ENCODE assay signal across 8 mouse cellular contexts in the genomic region with DNA sequence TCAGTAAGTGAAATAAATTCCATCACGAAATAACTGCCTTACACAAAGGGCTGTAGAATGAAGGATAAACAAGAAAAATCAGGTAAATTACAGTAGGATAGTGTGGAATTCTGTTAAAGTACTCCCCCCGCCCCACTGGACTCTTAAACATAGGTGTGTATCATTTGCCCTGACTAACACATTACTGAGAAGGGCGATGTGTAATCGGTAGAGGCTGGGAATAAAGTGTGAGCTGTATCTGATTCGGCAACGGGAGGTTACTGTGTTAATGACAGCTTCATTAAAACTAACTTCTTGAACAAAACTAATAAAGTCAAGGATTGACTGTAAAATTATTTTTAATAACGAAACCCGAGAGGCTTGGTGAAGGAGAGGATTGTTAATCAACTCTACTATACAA. TPM values are rescaled to one million over a fixed set of nuclear protein-coding genes. Genes with fewer than 3 reads are reported as not detected.
DNase-seq lines count a peak whose midpoint lies in the region; ATAC-seq and TF ChIP-seq lines count a peak whose summit lies in the region.

No protein-coding gene starts in this region.

- peaks cover 21% of the 10 kb centered on the region for H3K4me1 ChIP-seq in heart, embryonic 11.5 days (ENCODE audit: control insufficient read depth, insufficient read depth, low read length)
- peaks cover 0 to 4% of the 10 kb centered on the region in 2 experiments; a peak in 1 of 4 replicates for H3K4me1 ChIP-seq in ES-E14 (ENCODE audit: control insufficient read depth in 2 of 2, insufficient read depth in 2 of 2, low read length in 2 of 2, poor library complexity in 1 of 2)
- H3K4me1 ChIP-seq in hindbrain, embryonic 11.5 days (replicated peaks; ENCODE audit: control insufficient read depth, insufficient read depth, low read length), result 0 out of 2 replicates have a peak, but pooled peaks cover 5% of the 10 kb centered on the region
- H3K4me1 ChIP-seq in midbrain, embryonic 10.5 days, result peaks cover 52% of the 10 kb centered on the region
- H3K4me1 ChIP-seq in thymus, adult 2 months (replicated peaks; ENCODE audit: control insufficient read depth, insufficient read depth, low read length), result peaks cover 10% of the 10 kb centered on the region; the same call in 1 of the 2 replicates

- H3K27me3 ChIP-seq in heart, embryonic 11.5 days (ENCODE audit: control insufficient read depth, insufficient read depth, low read length), result no peaks in the 10 kb centered on the region
- no peaks in the 10 kb centered on the region for H3K27me3 ChIP-seq in hindbrain, embryonic 11.5 days (ENCODE audit: control insufficient read depth, insufficient read depth, low read length)
- H3K27me3 ChIP-seq in midbrain, embryonic 10.5 days (ENCODE audit: low read depth, poor library complexity, severe bottlenecking), result no peaks in the 10 kb centered on the region
- no peaks in the 10 kb centered on the region for H3K27me3 ChIP-seq in thymus, adult 2 months (ENCODE audit: control insufficient read depth, insufficient read depth, low read length)

- H3K9me3 ChIP-seq in heart, embryonic 11.5 days (replicated peaks; ENCODE audit: control insufficient read depth, low read length), result no peaks in the 10 kb centered on the region
- H3K9me3 ChIP-seq in ES-E14 (ENCODE audit: control insufficient read depth, insufficient read depth, low read depth, low read length), result no peaks in the 10 kb centered on the region
- H3K9me3 ChIP-seq in hindbrain, embryonic 11.5 days (ENCODE audit: control insufficient read depth, low read length), result no peaks in the 10 kb centered on the region
- no peaks in the 10 kb centered on the region for H3K9me3 ChIP-seq in midbrain, embryonic 10.5 days (replicated peaks)

- H3K4me3 ChIP-seq in heart, embryonic 11.5 days (ENCODE audit: low read depth, low read length), result peak overlapping the region; percentile 75
- H3K4me3 ChIP-seq in ES-E14 (ENCODE audit: insufficient read depth in 1 of 2, low read depth in 1 of 2, low read length in 2 of 2, poor library complexity in 1 of 2, severe bottlenecking in 1 of 2), result peak overlapping the region; percentile 73 to 89
- H3K4me3 ChIP-seq in hindbrain, embryonic 11.5 days (ENCODE audit: low read depth, low read length), result 0 out of 2 replicates have a peak overlapping the region, but pooled peaks have one; percentile 12
- H3K4me3 ChIP-seq in midbrain, embryonic 10.5 days, result peak overlapping the region; percentile 89
- H3K4me3 ChIP-seq in thymus, adult 2 months (ENCODE audit: control insufficient read depth, insufficient read depth, low read length), result no peak overlapping the region

- no peak for ATAC-seq in heart, embryonic 11.5 days (replicated peaks; ENCODE audit: insufficient number of reproducible peaks, low FRiP score, low TSS enrichment)
- no peak for ATAC-seq in hindbrain, embryonic 11.5 days (ENCODE audit: low FRiP score)

- H3K9ac ChIP-seq in heart, embryonic 11.5 days (ENCODE audit: low read depth, low read length), result no peak overlapping the region
- no peak overlapping the region for H3K9ac ChIP-seq in ES-E14 (ENCODE audit: insufficient read depth, low read depth, low read length, poor library complexity, severe bottlenecking)
- no peak overlapping the region for H3K9ac ChIP-seq in hindbrain, embryonic 11.5 days (ENCODE audit: low read depth, low read length)

- DNase-seq in heart, adult 8-10 months (ENCODE audit: low spot score), result no peak
- no peak for DNase-seq in ES-E14 (ENCODE audit: low read depth, low spot score)
- DNase-seq in hindbrain, embryonic 11.5 days (ENCODE audit: low spot score), result no peak
- no peak for DNase-seq in midbrain, embryonic 10.5 days (ENCODE audit: low spot score)
- DNase-seq in cerebellum, adult 9-11 months, result no peak
- DNase-seq in thymus, adult 2 months, result no peak
- no peak for DNase-seq in layer of hippocampus, postnatal 10 days (ENCODE audit: low spot score in 2 of 2)

- 30% methylated on average over 8 of the region's 8 CpGs for WGBS in heart, embryonic 11.5 days (ENCODE audit: insufficient replicate concordance)
- 31% methylated on average over 8 of the region's 8 CpGs for WGBS in hindbrain, embryonic 11.5 days
- WGBS in midbrain, embryonic 10.5 days, result 40% methylated on average over 8 of the region's 8 CpGs
- 63% methylated on average over 8 of the region's 8 CpGs for WGBS in thymus, adult 2 months

- no peak for TF ChIP-seq CTCF in thymus, adult 2 months (IDR thresholded peaks at IDR 0.05; ENCODE audit: borderline replicate concordance, control insufficient read depth, extremely low read depth, insufficient read depth, low read length, poor library complexity)

- peak overlapping the region; percentile 83 for H3K4me2 ChIP-seq in heart, embryonic 11.5 days
- peak overlapping the region; percentile 78; the same call in 1 of the 2 replicates for H3K4me2 ChIP-seq in hindbrain, embryonic 11.5 days (replicated peaks; ENCODE audit: low read depth, low read length)

- peaks cover 7% of the 10 kb centered on the region for H3K36me3 ChIP-seq in heart, embryonic 11.5 days (ENCODE audit: control insufficient read depth, insufficient read depth, low read length)
- peaks cover 10% of the 10 kb centered on the region for H3K36me3 ChIP-seq in ES-E14 (ENCODE audit: control insufficient read depth, insufficient read depth, low read length, poor library complexity, severe bottlenecking)
- H3K36me3 ChIP-seq in hindbrain, embryonic 11.5 days (ENCODE audit: control insufficient read depth, insufficient read depth, low read length), result no peaks in the 10 kb centered on the region
- H3K36me3 ChIP-seq in midbrain, embryonic 10.5 days, result peaks cover 29% of the 10 kb centered on the region
- peaks cover 5% of the 10 kb centered on the region for H3K36me3 ChIP-seq in thymus, adult 2 months (ENCODE audit: control insufficient read depth, insufficient read depth, low read length)

- no peak overlapping the region for H3K27ac ChIP-seq in heart, embryonic 11.5 days (ENCODE audit: low read depth, low read length)
- no peak overlapping the region for H3K27ac ChIP-seq in ES-E14 (ENCODE audit: insufficient read depth, low read depth, low read length, poor library complexity, severe bottlenecking)
- H3K27ac ChIP-seq in hindbrain, embryonic 11.5 days (ENCODE audit: low read depth, low read length), result no peak overlapping the region
- H3K27ac ChIP-seq in midbrain, embryonic 10.5 days (replicated peaks), result no peak overlapping the region
- H3K27ac ChIP-seq in thymus, adult 2 months (ENCODE audit: control insufficient read depth, insufficient read depth, low read length), result no peak overlapping the region

- in situ Hi-C loops in ES-E14 (cut with MboI; ENCODE audit: low sequenced_read_pairs in 2 of 2, unreplicated experiment in 2 of 2), result no loop called here

- no peak for TF ChIP-seq POLR2A in thymus, adult 2 months (IDR thresholded peaks at IDR 0.05; ENCODE audit: control insufficient read depth, extremely low read depth, insufficient read depth, low read length, poor library complexity)

TF ChIP-seq in ES-E14, 5 proteins besides CTCF, POLR2A, EP300 and RAD21:
- TF ChIP-seq MAFK (IDR thresholded peaks at IDR 0.05; ENCODE audit: insufficient read depth, low read depth, low read length) (no peak), HCFC1 (IDR thresholded peaks at IDR 0.05; ENCODE audit: borderline replicate concordance, insufficient read depth, low read length) (no peak), ZNF384 (IDR thresholded peaks at IDR 0.05; ENCODE audit: low read depth, low read length) (no peak), ZC3H11A (IDR thresholded peaks at IDR 0.05; ENCODE audit: borderline replicate concordance, low read depth, low read length) (no peak), CHD2 (IDR thresholded peaks at IDR 0.05; ENCODE audit: low read depth, low read length) (no peak)
TF ChIP-seq in ES-E14: peak in this region for 0.

RNA-seq across cellular contexts. Expression of a gene that starts 34.7 kb away (rescaled TPM):
- 29.7 and 52.2 TPM in 2 replicates for polyA plus RNA-seq in heart, embryonic 11.5 days (2014; fragmentation: Nextera tagmentation; extraction: Ambion mirVana)
- total RNA-seq in heart, adult 8-10 months (2022), result 10 to 100 TPM; 60.0 to 73.3 (median 64.3) TPM
- total RNA-seq in ES-E14 (2012; rRNA removed), result 133 and 148 TPM in 2 replicates
- 66.9 and 124 TPM in 2 replicates for polyA plus RNA-seq in hindbrain, embryonic 11.5 days (2014; fragmentation: Nextera tagmentation; extraction: Ambion mirVana)
- 75.1 and 75.7 TPM in 2 replicates for polyA plus RNA-seq in midbrain, embryonic 10.5 days (2016; fragmentation: Nextera tagmentation; extraction: Ambion mirVana)
- 35.9 and 40.7 TPM in 2 replicates for polyA plus RNA-seq in thymus, adult 2 months (2012; rRNA removed)
- 10 to 100 TPM; 64.7 to 69.3 TPM for total RNA-seq in layer of hippocampus, postnatal 10 days (2021)
